Mouse (Mus musculus) adrenal gland, postnatal 14 days (tissue): ENCODE measurements at regions not wholly inside any gene's neighbourhood (a gene's known extent, or its start where the extent isn't known, plus 50 kb on each side); places are given as distances from the start of the nearest gene placed in this dataset.
A peak's percentile ranks its signal among the peaks of the same experiment; 100 is the strongest.

Experiments used
- DNase-seq: peaks from one replicate; pipeline ENCODE4 v3.0.0; 2021; ENCODE audit warnings: mixed read lengths

DNA sequence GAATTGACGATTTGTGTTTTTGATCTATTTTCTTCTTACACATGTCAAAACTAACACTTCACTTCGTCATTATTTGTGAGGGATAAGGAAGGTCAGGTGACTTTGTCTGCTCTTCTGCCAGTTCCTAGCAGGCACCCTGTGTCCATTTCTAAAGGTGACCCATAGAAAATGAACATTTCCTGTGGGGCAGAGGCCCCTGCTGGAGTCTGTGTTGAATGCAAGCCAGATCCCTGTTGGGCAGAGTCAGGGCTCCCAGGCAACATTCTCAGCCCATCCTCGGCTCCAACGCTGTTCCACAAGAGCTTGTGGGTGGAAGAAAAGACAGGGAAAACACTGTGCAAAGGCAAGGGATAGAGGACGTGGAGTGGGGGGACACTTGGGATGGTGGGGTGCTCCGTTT is 321.2 kb upstream of the Gm5148 start:
- DNase-seq: no peak

DNA sequence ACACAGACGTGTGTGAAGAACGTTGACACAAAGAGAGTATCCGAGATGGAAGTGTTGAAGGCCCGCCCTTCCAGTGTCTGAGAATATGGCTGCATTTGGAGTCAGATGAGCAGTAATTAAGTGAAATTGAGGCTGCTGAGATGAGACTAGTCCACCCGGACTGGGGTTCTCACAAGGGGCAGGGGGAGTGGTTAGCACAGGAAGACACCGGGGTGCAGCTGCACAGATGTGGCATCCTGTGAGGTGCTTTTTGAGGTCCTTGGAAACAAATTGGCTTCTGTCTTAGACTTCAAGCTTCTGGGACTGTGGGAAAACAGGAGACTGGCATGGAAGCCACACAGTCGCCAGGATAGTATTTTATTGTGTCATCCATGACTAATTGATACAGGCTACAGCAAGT is 320.0 kb upstream of the Gm5148 start:
- DNase-seq: no peak

DNA sequence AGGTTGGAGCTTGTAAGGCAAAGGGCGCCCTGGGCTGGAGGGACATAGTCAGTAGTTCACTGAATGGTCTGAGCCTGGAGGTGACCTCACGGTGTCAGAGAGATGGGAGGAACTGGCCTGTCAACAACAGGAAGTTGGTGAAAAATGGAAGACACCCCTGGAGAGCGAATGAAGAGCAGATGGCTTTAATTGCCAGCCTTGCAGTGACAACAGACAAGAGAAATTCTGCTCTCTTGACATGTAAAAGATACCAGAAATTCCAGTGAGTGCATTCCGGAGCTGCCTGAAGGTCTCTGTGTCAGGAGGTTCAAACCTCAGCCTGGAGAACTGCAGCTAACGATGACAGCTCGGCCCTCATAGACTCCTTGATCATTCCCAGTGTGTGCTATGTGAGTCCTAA is 318.3 kb upstream of the Gm5148 start:
- DNase-seq: peak; percentile 33

GRCm38 (mm10) chr3:38036131-38036530 is 311.8 kb upstream of the Gm5148 start:
- no peak for DNase-seq

- no peak for DNase-seq
Measured at GRCm38 (mm10) chr3:38034138-38034537, 309.8 kb upstream of the Gm5148 start.

DNA sequence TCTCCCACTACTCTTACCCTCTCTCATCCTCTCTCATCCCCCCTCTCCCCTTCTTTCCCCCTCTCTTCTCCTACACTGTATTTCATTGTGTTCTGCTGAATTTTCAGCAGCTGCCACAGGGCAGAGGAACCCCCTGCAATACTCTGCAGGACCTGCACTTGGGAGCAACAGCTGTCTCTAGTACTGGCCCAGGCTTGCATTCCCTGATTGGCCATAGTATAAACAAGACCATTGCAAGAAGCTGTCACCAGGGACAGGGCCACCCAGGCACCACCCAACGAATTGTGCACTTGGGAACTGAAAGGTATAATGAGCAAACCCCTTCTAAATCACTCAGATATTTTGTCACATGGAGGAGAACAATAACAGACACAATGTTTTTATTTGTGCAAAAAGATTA is 290.5 kb upstream of the Gm5148 start:
- no peak for DNase-seq

DNA sequence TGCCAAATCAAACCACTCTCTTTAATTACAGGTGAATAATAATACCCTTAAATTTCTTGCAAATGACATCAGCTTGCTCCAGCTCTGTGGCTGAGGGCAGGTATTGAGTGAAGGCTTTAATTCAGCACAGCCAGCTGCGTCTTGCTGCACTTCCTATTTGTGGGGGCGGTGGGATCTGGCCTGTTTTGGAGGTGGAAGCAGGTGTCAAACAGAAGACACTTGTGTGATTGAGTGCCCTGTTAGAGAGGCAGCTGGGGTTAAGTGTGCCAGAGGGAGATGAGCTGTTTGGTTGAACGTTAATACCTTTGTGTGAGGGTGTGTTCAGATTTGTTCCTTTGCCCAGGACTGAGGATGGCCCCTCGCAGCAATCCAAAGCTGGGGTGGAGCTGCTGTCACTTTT is 284.9 kb upstream of the Gm5148 start:
- DNase-seq: no peak

- DNase-seq: no peak
Measured at GRCm38 (mm10) chr3:38008321-38008720, 284.0 kb upstream of the Gm5148 start.

DNA sequence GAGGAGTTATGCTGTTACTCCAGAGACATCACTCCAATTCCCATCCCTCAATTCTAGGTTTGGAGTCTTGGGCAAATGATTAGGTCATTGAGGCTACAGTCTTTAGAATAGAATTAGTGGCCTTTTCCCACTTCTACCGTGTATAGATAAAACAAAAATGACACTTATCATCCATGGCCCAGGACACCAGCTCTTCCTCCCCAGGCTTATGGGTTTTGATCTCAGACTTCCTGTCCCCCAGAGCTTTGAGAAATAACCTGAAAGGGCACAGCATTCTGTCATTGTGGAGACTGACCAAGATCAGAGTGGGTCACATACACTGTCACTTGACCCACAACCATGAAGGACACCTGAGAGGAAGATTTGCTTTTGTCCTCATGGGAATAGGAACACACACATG is 283.3 kb upstream of the Gm5148 start:
- no peak for DNase-seq

DNA sequence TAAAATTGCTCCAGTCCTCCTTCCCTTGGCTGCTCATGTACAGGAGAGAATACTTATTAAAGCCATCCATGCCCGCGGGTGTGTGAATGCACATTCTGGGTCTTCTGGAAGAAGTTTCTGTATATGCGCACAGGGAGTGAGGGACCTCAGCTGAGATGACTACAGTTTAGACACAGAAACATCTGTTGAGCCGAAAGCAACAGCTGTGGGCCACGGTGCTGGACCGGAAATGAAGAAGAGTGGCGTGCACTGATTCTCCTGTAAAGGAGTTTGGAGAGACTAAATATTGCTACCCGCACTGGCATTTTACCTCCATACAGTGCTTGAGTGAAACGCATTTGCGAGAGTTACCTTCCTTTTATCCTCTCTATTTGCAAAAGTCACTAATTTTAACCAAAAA is 278.0 kb upstream of the Gm5148 start:
- DNase-seq: no peak

DNA sequence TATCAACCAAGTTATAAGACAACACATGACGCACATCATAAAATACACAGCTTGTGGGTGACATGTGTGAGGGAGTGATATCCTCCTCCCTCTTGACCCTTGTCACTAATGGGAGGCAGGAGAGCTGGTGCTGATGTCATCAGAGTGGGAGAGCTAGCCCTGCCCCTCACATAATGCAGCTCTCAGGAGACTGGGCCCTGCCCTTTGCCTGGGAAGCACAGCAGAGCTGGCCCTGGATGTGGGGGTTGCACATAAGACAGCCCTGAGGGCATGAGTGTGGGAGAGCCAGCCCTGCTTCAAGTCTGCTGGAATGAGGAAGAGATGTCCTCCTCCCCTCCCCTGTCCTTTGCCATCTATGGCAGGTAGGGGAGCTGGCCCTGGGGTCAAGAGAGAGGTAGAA is 275.5 kb upstream of the Gm5148 start:
- no peak for DNase-seq

GRCm38 (mm10) chr3:37997998-37998397 is 273.7 kb upstream of the Gm5148 start:
- no peak for DNase-seq

DNA sequence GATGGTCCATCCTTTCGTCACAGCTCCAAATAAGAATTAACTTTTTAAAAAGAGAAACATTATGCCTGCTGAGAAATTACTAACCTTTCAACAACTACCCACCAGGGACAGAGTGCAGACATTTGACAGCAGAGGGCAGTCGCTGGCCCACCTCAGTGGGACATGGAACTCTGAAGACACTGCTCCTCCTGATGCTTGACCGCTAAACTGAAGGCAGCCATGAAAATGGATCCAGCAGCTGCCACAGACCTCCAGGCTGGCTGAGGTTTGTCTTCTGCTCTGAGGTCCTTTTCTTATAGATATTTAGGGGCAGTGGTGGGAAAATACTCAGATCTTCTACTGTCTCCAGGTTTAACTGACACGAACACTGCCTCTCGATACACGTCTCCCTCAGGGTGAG is 265.7 kb upstream of the Gm5148 start:
- DNase-seq: no peak

DNA sequence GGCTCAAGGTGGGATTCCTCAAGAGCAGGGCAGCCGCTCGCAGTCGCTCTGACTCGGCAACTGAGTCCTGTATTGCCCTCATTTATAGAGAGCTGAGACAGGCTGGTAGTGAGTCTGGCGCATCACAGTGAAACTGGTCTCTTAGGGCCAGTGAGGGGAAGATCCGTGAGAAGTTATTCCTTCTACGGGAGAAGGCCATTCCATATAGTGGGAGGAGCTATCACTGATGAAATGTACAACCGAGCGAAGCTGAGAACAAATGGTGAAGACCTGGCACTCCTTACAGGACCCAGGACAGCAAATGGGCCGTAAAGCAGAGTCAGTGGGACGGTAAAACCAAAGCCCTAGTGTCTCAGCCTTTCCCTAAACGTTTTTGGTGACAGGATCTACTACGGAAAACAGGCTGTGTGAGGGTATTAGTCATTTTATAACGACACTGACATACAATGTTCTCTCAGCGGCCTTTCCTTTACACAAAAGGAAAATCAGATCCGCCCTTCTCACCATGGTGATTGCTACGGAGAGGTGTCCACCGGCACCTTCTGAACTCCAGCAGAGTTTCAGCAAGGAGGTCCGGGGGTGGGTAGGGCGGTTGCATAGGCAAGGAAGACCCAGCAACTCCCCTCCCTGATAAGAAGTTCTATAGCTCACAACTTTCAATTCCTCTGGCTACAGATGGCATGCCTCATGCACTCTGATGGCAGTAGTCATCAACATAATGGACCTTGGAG is 263.6 kb upstream of the Gm5148 start:
- DNase-seq: no peak

GRCm38 (mm10) chr3:37987007-37987774 is 262.9 kb upstream of the Gm5148 start:
- DNase-seq: no peak

DNA sequence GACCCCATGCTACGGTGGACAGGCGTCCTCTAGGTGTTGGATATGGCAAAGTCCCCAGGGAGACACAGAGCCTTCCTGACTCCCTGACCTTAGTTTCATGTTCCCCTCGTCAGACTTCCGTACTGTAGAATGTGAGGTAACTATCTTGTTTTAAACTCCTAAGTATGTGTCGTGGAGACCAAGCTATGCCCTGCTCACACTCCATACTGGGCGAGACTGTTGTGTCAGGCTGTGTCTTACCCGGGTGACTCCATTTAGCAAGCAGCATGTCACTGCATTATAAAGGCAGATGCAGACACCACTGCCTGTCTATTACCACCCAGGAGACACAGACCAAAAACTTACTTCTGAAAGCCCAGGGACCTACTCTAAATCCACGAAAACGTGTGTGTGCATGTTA is 260.4 kb upstream of the Gm5148 start:
- DNase-seq: no peak

GRCm38 (mm10) chr3:37981481-37982180 is 257.3 kb upstream of the Gm5148 start:
- no peak for DNase-seq

DNA sequence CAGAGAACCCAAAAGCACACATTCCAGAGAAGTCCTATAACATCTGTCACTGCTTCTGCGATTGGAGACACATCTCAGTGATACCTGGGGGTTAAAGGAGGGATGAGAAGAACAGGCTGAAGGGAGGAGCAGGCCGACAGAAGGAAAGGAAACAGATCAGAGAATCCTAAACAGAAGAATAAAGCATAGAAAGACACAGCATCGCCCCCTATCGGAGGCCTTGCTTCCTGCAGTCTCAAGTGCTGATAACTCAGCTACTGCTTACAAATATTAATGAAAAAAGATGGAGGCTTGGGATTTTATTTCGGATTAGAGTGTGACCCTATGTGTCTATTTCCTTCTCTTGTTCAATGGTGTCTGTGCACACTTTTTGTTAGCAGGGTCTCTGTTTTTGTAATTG is 255.6 kb upstream of the Gm5148 start:
- DNase-seq: peak; percentile 19

DNA sequence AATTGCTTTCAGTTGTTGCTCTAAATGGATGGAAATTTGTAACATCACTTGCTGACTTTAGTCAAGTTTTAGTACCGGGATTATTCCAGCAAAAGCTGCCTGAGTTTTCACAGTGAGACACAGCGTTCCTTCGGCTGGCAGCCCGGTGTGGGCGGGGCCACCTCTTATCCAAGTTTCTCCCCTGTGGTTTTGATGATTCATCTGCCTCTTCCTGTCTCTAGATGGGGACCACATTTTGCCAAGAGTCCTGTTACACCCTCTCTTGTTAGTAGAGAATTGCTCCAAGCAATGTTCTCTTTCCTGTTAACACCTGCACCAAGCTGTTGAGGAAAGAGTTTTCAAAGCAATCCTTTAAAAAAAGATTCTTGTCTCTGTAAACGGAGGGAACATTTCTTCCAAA is 254.2 kb upstream of the Gm5148 start:
- peak; percentile 80 for DNase-seq

DNA sequence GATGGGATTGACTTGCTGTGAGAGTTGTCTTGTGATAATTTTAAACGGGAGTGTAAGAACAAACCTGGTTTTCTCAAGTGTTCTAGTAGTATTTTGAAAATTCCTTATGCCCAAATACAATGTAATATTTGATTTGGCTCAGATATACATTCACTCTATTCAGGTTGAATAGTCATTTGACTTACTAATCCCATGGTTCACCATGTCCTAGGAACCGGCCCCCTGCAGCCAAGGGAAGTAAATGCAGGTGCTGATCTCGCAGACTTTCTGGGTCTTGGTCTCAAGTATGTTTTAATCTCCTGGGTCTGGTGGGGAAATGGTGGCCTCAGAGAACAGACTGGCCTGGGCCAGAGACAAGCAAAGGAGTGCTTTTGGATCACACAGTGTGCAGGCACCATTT is 253.2 kb upstream of the Gm5148 start:
- DNase-seq: no peak

DNA sequence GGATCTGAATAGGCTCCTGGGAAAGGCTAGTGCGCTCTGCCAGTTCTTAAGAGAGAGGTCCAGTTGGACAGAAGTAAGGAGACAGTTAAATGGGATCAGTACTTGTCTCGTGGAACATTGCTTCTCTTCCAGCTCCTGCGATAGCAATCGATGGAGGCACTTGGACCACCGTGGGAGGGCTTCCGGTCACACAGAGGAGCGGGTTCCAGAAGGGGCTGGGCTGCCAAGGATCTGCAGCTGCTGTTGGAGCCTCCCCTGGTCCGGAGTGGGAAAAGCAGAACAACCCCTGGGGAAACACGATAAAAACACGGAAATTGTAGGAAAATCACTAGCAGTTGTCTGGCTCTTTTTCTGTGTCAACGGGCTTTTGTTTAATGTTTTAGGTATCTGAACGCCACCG is 252.3 kb upstream of the Gm5148 start:
- peak; percentile 45 for DNase-seq

DNA sequence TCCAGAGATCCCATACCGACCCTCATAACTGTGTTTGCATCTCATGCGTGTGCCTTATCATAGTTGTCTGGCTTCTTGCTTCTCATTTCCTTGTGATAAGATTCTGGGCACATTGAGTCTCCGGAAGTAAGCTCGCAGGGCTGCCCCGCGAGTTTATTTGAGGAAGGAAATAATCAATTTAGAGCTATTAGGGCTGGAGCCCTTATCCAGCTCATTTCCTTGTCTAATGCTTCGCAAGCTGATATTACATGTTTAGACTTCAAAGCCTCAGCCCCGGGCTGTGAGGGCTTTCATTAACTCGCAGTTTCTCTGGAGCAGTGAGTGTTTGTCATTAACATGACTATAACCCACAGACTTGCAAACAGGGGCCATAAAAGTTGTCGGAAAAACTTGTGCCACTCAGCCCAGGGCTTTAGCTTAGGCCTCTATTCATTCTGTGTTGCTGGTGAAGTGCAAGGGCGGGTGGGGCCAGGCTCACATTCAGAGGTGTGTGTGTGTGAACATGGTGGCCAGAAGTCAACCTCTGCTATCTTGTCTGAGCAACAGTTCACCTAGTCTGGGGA is 251.0 kb upstream of the Gm5148 start:
- no peak for DNase-seq

GRCm38 (mm10) chr3:37972931-37973330 is 248.6 kb upstream of the Gm5148 start:
- DNase-seq: no peak
